Mouse (Mus musculus): ENCODE data around the gene Ifit2.
"Not testable (repeated sequence)": the region's sequence is repeated elsewhere in the genome, so short reads cannot be mapped to it uniquely, and the experiment has no call there.

Gene Ifit2

DNA sequence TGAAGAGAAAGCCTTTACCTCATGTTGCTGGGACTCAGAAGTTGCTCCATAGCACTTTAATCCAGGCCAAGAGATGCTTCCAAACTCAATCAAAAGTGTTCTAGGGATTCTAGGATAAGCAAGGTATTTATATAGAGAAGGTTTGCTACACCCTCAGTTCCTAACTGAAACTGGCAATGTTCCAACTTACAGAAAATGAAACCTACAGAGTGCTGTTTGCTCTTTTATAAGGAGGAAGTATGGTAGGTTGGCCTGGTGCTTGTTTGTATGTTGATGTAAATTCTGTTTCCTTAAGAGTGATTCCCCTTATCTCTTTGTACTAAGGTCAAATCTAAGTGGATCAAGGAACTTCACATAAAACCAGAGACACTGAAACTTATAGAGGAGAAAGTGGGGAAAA, 48.8 kb downstream of the Ifit2 start:
- DNase-seq, result not testable (repeated sequence)

DNA sequence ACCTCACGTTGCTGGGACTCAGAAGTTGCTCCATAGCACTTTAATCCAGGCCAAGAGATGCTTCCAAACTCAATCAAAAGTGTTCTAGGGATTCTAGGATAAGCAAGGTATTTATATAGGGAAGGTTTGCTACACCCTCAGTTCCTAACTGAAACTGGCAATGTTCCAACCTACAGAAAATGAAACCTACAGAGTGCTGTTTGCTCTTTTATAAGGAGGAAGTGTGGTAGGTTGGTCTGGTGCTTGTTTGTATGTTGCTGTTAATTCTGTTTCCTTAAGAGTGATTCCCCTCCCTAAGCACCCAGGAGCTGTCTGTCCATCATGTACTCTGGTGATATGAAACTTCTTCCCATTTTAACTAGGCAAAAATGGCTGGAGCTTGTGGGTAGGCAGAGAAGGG, 51.4 kb downstream of the Ifit2 start, which contains the start of gene Ifit1bl1:
Ifit1bl1 (minus strand) TSS at position 69 of the 400 bp plus-strand sequence.
- not testable (repeated sequence) for DNase-seq

DNA sequence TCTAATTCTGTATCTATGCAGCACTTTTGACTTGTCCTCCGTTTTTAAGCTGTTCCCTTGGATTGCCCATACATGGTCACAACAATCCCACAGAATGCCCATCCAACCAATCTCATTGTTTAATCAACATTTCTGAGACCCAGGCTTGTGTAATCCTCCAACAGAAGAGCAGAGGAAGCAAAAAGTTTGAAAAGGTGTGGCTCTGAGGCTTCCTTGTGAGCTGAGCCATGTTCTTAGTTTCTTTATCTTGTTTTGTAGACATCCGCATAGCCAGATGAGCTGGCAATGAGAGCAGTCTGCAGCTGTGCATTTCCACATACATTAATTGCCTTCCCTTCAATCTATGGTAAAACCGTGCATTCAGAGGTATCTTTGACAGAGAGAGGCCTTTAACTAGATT, 55.0 kb downstream of the Ifit2 start:
- DNase-seq, result no peak

- not testable (repeated sequence) for DNase-seq
These were observed 57.0 kb downstream of the Ifit2 start, which contains the start of gene Ifit3b for GRCm38 (mm10) chr19:34607237-34608051. Gene Ifit3b, plus strand, starts transcription at chr19:34607970.

GRCm38 (mm10) chr19:34610118-34610517, 59.6 kb downstream of the Ifit2 start:
- DNase-seq, result not testable (repeated sequence)

GRCm38 (mm10) chr19:34612243-34613001, 61.9 kb downstream of the Ifit2 start:
- not testable (repeated sequence) for DNase-seq

DNA sequence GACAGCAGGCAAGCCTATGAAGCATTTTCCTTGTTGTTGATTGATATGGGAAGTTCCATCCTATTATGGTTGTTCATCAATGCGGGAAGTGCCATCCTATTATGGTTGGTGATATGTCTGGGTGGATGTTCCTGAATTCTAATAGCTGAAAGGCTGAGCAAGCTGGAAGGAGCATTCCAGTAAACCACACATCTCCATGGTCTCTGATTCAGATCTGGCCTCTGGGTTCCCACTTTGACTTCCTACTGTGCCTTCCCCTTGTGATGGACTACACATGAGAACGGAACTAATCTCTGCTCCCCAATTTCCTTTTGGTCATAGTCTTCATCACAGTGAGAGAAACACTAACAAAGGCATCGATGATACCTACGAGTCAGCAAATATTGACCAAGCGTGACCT, 70.4 kb downstream of the Ifit2 start:
- DNase-seq, result no peak

- DNase-seq, result no peak
These were observed 73.3 kb downstream of the Ifit2 start for GRCm38 (mm10) chr19:34623781-34624180.

GRCm38 (mm10) chr19:34624663-34625062, 74.2 kb downstream of the Ifit2 start:
- no peak for DNase-seq

Data from right cerebral cortex, postnatal 14 days (tissue).